Mouse (Mus musculus) megakaryocyte, embryonic 14.5 days (primary cell): Measurements from ENCODE around the gene Cadps.

ENCODE experiments used
- FLI1 ChIP-seq: IDR thresholded peaks from 2 replicates; pipeline ENCODE4 v1.6.1; 2012; ENCODE audit warnings: low read length, inconsistent platforms, mixed read lengths
- GATA1 ChIP-seq: IDR thresholded peaks from 3 replicates; pipeline ENCODE4 v1.6.1; 2012; ENCODE audit warnings: mixed read lengths, low read length, inconsistent platforms, borderline replicate concordance

- TF ChIP-seq GATA1 (no peak), FLI1 (no peak)
These were observed 428.6 kb downstream of the Cadps start for GRCm38 (mm10) chr14:12394318-12394717.
